Mouse (Mus musculus) stomach, embryonic 15.5 days (tissue): ENCODE results near the gene P2rx5. TPM values are rescaled to one million over a fixed set of nuclear protein-coding genes. Genes with fewer than 3 reads are reported as not detected.

Experiments used
- ATAC-seq: fragments of 200-750 bp; cut with Nextera tagmentation; 2 replicates; pipeline ENCODE4 v1.8.0; 2017; ENCODE audit warnings: low read depth, moderate number of reproducible peaks, moderate TSS enrichment; ENCODE audit not compliant: insufficient read depth, low FRiP score
- H3K27ac ChIP-seq: fragments of 300-500 bp; sonication (generic); 2 replicates; pipeline ENCODE4 v1.5.1; 2015; ENCODE audit warnings: mild to moderate bottlenecking, inconsistent platforms
- H3K27me3 ChIP-seq: fragments of 300-500 bp; sonication (generic); replicated peaks from 2 replicates; pipeline ENCODE4 v1.6.1; 2015; ENCODE audit warnings: inconsistent platforms
- H3K36me3 ChIP-seq: fragments of 300-500 bp; sonication (generic); 2 replicates; pipeline ENCODE4 v1.6.1; 2015; ENCODE audit warnings: inconsistent platforms
- H3K4me1 ChIP-seq: fragments of 300-500 bp; sonication (generic); 2 replicates; pipeline ENCODE4 v1.6.1; 2015; ENCODE audit warnings: inconsistent platforms
- H3K4me2 ChIP-seq: fragments of 300-500 bp; sonication (generic); 2 replicates; pipeline ENCODE4 v1.6.1; 2015; ENCODE audit warnings: mild to moderate bottlenecking, inconsistent platforms
- H3K4me3 ChIP-seq: fragments of 300-500 bp; sonication (generic); replicated peaks from 2 replicates; pipeline ENCODE4 v1.5.1; 2015; ENCODE audit warnings: inconsistent platforms
- H3K9ac ChIP-seq: fragments of 300-500 bp; sonication (generic); 2 replicates; pipeline ENCODE4 v1.6.1; 2015; ENCODE audit warnings: inconsistent platforms
- H3K9me3 ChIP-seq: fragments of 300-500 bp; sonication (generic); 2 replicates; pipeline ENCODE4 v1.6.1; 2016; ENCODE audit warnings: inconsistent platforms
- WGBS: fragments of 180-500 bp; shearing (Covaris S2); methylation state at CpG from one replicate; pipeline ENCODE4 v1.1.7; 2015; 5-methylcytosine and 5-hydroxymethylcytosine counted together
- polyA plus RNA-seq: library from polyadenylated mRNA; unstranded; fragments of >200 nt; fragmentation: Nextera tagmentation; extraction: Ambion mirVana; gene quantifications from 2 replicates; pipeline ENCODE4 v1.2.1, GENCODE M21; 2015

The P2rx5 gene
- polyA plus RNA-seq, result 0.14 and 0.30 TPM in 2 replicates

DNA sequence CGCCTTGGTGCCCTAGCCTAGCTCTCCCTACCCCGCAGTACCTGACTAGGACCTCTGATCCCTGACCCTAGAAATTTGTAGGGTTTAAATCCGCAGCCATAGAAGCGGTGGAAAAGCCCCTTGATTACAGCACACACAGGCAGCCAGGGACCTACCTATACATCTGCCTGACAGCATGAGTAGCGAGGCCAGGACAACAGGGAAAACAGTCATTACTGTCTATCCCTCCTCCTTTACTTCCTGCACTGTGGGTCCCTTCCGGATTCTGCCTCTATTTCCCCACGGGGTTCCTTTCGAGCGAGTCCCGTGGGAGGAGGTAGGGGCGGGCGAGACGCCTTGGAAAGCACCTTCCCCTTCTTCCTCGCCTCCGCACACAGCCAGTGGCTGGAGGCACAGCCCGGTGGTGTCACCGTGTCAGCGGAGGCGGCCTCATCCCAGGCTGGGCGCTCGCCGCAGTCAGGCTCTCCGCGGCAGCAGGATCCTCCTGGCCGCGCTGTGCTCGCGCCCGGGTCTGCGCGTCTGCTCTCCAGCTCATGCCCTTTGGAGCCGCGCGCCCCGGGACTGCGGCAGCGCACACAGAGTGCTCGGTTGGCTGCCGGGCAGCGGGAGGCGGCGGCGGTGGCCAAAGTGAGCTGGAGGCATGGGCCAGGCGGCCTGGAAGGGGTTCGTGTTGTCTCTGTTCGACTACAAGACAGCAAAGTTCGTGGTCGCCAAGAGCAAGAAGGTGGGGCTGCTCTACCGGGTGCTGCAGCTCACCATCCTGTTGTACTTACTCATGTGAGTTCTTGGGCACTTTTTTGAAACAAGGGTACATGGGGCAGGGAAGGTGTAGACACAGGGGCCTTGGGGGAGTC is at the start of gene P2rx5:
Gene P2rx5 (plus strand): TSS at position 465 of the 854 bp plus-strand sequence.
- WGBS, result 2% methylated on average over 49 of the region's 49 CpGs
- peak within 1 kb of the TSS; percentile 78 for H3K4me2 ChIP-seq
- H3K9ac ChIP-seq, result no peak within 1 kb of the TSS
- H3K27me3 ChIP-seq, result peaks cover 15% of the 10 kb centered on the region; the same call in 1 of the 2 replicates
- no peaks in the 10 kb centered on the region for H3K9me3 ChIP-seq
- ATAC-seq, result peak; percentile 67
- H3K36me3 ChIP-seq, result no peaks in the 10 kb centered on the region
- peak within 1 kb of the TSS; percentile 38 for H3K4me3 ChIP-seq
- no peaks in the 10 kb centered on the region for H3K4me1 ChIP-seq
- no peak within 1 kb of the TSS for H3K27ac ChIP-seq

DNA sequence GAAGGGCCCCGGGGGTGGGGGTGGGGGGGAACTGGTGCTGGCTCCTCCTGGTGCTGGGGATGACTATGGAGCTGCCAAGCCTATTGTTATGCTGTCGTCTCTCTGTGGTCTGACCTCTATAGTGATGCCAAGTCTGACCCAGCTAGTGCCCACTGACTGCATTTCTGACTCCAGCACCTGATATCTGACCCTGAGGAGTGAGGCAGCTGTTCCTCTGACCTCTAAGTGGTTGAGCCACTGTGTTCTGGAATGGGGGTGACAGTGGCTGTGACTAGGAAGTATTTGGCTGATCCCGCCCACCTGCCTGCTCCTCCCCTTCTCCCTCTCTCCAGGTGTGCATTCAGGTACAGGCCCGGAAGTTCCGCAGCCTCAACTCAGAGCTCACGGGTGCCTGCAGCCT is 48.8 kb upstream of the P2rx5 start:
- H3K4me2 ChIP-seq, result no peak overlapping the region
- no peak overlapping the region for H3K27ac ChIP-seq
- no peak overlapping the region for H3K4me3 ChIP-seq
- no peaks in the 10 kb centered on the region for H3K36me3 ChIP-seq
- ATAC-seq, result no peak
- no peaks in the 10 kb centered on the region for H3K9me3 ChIP-seq
- no peak overlapping the region for H3K9ac ChIP-seq
- no peaks in the 10 kb centered on the region for H3K4me1 ChIP-seq
- H3K27me3 ChIP-seq, result no peaks in the 10 kb centered on the region
- 62% methylated on average over 6 of the region's 6 CpGs for WGBS

DNA sequence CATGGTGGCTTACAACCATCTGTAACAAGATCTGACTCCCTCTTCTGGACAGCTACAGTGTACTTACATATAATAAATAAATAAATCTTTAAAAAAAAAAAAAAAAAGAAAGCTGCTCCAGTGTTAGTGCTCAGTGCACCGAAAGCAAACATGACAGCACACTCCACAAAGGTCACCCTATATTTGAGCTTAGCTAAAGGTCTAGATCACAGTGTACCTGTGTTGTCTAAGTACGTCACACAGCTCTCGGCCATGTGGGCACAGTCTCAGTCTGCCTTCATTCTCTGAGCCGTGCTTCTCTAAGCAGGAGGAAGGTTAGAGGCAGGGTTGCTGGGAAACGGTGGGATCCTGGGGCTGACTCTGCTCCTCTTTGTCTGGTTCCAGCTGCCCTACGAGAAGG is 33.7 kb upstream of the P2rx5 start:
- no peaks in the 10 kb centered on the region for H3K9me3 ChIP-seq
- ATAC-seq, result no peak
- no peaks in the 10 kb centered on the region for H3K4me1 ChIP-seq
- H3K27ac ChIP-seq, result no peak overlapping the region
- no peaks in the 10 kb centered on the region for H3K36me3 ChIP-seq
- WGBS, result 88% methylated on average over 6 of the region's 6 CpGs
- no peaks in the 10 kb centered on the region for H3K27me3 ChIP-seq
- H3K4me3 ChIP-seq, result no peak overlapping the region
- no peak overlapping the region for H3K4me2 ChIP-seq
- H3K9ac ChIP-seq, result no peak overlapping the region

DNA sequence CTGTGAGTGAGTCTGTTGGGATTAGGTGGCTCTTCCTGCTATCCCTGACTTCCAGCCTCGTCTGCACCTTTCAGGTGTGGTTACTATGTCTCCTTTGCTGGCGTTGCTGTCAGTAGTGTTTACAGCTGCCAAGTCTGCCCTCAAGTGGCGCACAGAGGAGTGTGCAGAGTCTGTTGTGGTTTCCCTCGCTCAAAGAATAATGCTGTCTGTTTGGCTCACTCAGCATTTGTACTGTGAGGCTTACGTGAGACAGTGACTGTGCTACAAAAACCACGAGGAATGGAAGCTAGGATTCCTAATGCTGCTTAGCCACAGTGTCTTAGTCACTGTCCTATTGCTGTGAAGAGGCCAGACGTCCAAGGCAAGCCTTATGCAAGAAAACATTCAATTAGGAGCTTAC is 29.2 kb upstream of the P2rx5 start:
- Histone ChIP-seq H3K4me1 (peaks cover 7% of the 10 kb centered on the region; the same call in 1 of the 2 replicates), H3K4me2 (no peak overlapping the region), H3K9me3 (no peaks in the 10 kb centered on the region), H3K36me3 (0 out of 2 replicates have a peak, but pooled peaks cover 3% of the 10 kb centered on the region), H3K27me3 (no peaks in the 10 kb centered on the region), H3K4me3 (no peak overlapping the region), H3K9ac (no peak overlapping the region), H3K27ac (no peak overlapping the region)
- no peak for ATAC-seq
- WGBS, result 61% methylated on average over 7 of the region's 7 CpGs

DNA sequence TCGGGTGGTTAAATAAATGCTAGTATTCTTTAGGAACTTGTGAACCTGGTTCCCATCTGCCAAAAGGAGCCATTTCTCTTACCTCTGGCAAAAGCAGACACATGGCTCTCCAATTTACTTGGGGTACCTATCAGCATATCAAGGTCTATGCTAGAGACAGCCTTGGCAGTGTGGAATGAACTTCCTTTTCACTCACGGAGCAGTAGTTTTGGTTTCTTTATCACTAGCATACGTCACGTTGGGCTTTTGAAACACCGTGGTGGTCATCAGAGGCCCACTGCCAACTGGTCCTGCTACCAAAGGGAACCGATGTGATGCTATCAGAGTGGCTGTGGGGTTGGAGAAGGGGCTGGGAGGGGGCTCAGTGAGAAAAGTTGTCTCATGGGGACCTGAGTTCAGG is 27.2 kb upstream of the P2rx5 start:
- Histone ChIP-seq H3K9me3 (no peaks in the 10 kb centered on the region), H3K9ac (no peak overlapping the region), H3K4me3 (no peak overlapping the region), H3K4me2 (no peak overlapping the region), H3K36me3 (0 out of 2 replicates have a peak, but pooled peaks cover 3% of the 10 kb centered on the region), H3K4me1 (peaks cover 18% of the 10 kb centered on the region; the same call in 1 of the 2 replicates), H3K27me3 (no peaks in the 10 kb centered on the region), H3K27ac (no peak overlapping the region)
- ATAC-seq, result no peak
- 91% methylated on average over 6 of the region's 6 CpGs for WGBS

DNA sequence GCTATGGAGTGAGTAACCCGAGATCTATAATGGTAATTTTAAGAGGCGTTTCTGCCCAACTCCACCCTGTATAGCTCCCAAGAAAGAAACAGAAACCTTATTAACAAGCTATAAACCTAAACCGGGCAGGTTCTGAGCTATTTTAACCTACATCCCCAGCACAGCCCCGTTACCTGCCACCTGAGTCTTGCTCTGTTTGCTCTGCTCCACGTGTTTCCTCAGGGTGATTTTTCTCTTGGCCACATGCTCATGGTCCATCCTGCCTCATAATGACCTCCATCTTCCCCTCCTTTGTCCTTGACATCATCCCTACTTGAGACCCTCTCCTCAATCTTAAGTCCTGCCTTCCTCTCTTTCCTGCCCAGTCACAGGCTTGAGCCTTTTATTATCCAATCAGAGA is 26.0 kb upstream of the P2rx5 start:
- H3K36me3 ChIP-seq, result 0 out of 2 replicates have a peak, but pooled peaks cover 3% of the 10 kb centered on the region
- no peak overlapping the region for H3K9ac ChIP-seq
- no peaks in the 10 kb centered on the region for H3K27me3 ChIP-seq
- H3K4me3 ChIP-seq, result no peak overlapping the region
- no peak overlapping the region for H3K27ac ChIP-seq
- WGBS, result 84% methylated on average over 5 of the region's 5 CpGs
- ATAC-seq, result no peak
- H3K4me1 ChIP-seq, result peaks cover 18% of the 10 kb centered on the region; the same call in 1 of the 2 replicates
- no peaks in the 10 kb centered on the region for H3K9me3 ChIP-seq
- peak overlapping the region; percentile 17; the same call in 1 of the 2 replicates for H3K4me2 ChIP-seq

DNA sequence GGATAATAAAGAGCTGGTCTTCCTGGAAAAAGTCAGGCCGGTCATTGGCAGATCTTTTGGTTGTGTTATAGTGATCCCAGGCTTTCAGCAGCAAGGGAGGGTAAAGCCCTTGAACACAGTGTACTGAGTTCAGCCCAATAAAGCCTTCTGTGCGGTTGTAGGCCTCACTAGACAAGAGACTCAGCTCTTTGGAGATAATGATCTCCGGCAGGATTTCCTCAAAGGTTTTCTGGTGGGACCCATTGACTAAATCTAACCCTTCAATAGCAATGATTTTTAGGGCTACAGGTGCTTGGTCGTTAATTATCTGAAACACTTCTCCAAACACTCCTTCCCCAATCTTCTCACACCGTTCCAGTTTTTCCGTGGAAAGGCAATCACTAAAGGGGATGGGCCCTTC is 23.6 kb upstream of the P2rx5 start:
- Histone ChIP-seq H3K4me1 (peaks cover 18% of the 10 kb centered on the region; the same call in 1 of the 2 replicates), H3K4me3 (peak overlapping the region; percentile 89), H3K36me3 (0 out of 2 replicates have a peak, but pooled peaks cover 3% of the 10 kb centered on the region), H3K9ac (peak overlapping the region; percentile 67; the same call in 1 of the 2 replicates), H3K27me3 (no peaks in the 10 kb centered on the region), H3K27ac (no peak overlapping the region), H3K9me3 (no peaks in the 10 kb centered on the region), H3K4me2 (peak overlapping the region; percentile 68)
- ATAC-seq, result no peak
- WGBS, result 61% methylated on average over 6 of the region's 6 CpGs

DNA sequence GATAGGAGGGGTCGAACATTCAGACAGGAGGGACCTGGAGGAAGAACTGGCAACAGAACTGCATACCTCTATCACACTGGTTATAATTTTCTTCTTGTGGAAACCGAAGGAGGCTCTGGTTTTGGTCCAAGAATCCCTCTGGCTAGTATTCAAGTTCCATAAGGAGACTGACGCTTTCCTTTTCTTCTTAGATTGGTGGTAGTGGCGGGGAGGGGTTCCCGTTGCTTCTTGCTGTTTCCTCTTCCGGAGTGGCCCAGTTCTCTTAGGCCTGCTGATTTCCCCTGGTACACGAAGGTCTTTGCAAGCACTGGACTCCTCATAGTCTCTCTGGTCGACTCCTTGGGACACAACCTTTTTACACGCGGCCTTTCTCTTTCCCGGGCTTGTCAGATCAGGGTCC is 23.1 kb upstream of the P2rx5 start:
- Histone ChIP-seq H3K4me1 (peaks cover 18% of the 10 kb centered on the region; the same call in 1 of the 2 replicates), H3K9ac (peak overlapping the region; percentile 67; the same call in 1 of the 2 replicates), H3K36me3 (0 out of 2 replicates have a peak, but pooled peaks cover 3% of the 10 kb centered on the region), H3K4me3 (peak overlapping the region; percentile 89), H3K9me3 (no peaks in the 10 kb centered on the region), H3K27me3 (no peaks in the 10 kb centered on the region), H3K4me2 (peak overlapping the region; percentile 68), H3K27ac (no peak overlapping the region)
- 18% methylated on average over 11 of the region's 11 CpGs for WGBS
- no peak for ATAC-seq

DNA sequence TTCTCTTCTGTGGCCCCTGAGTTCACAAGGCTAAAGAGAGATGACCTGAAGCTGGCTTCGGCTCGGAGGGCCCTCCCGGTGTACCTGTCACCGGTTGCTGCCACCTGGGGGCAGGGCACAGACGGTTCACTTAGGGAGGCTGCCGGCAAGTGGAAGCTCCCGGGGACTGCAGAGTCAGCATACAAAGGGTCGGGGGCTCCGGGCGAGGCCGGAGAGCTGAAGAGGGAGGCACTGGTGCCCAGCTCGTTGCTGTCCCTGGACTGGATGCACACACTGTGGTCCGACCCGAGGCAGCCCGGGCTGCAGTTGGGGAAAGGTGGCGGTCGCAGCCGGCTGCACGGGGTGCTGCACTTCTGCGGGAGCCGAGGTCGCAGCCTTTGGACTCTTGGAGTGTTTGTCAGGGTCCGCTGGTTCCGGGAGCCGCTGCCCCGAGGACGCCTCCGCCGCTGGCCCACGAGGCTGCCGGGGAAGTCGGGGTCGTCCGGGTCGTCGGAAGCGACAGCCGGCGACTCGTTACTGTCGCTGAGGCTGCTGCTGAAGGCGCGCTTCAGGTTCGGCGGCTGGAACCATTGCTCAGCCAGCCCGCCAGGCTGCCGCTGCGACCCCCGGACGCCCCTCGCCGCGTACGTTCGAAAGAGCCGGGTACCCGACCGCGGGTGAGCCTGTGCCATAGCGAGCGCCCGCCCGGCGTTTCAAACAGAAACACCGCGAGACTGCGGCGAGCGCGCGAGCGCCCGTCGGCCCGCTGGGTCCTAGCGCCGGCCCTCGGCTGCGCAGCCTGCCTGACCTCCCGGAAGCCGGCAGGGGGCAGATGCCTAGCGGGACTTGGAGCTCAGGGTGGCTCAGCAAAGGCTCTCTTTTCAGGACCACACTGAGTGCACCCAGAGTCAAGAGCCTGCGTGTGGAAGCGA is 22.4 kb upstream of the P2rx5 start, which contains the start of gene Haspin:
Gene Haspin (minus strand): TSS at position 704 of the 911 bp plus-strand sequence.
- Histone ChIP-seq H3K9ac (peak within 1 kb of the TSS; percentile 67), H3K36me3 (0 out of 2 replicates have a peak, but pooled peaks cover 3% of the 10 kb centered on the region), H3K9me3 (no peaks in the 10 kb centered on the region), H3K27me3 (no peaks in the 10 kb centered on the region), H3K4me1 (peaks cover 18% of the 10 kb centered on the region; the same call in 1 of the 2 replicates), H3K4me2 (peak within 1 kb of the TSS; percentile 68), H3K27ac (no peak within 1 kb of the TSS), H3K4me3 (peak within 1 kb of the TSS; percentile 89)
- under 1% methylated on average over 79 of the region's 84 CpGs for WGBS
- ATAC-seq, result peak; percentile 95

DNA sequence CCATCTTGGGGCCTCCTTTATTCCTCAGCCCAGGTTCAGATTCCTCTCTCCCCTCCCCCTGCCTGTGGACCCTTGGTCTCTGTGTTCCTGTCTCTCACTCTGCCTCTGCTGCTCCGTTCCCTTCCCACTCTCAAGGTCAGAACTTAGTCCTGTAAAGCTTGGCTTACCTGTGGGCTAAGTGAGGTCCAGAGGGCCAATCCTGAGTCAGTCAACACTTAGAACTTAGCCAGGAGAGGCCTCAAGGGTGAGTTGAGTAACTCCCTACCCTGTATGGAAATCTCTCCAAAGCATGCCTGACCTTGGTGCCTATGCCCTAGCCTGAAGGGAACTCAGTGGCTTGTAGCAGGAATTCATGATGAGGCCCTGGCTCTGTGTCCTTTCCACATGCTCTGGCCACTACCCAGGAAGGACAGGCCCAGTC is 15.9 kb upstream of the P2rx5 start:
- no peak for ATAC-seq
- Histone ChIP-seq H3K36me3 (no peaks in the 10 kb centered on the region), H3K27me3 (no peaks in the 10 kb centered on the region), H3K27ac (no peak overlapping the region), H3K9me3 (no peaks in the 10 kb centered on the region), H3K4me1 (no peaks in the 10 kb centered on the region), H3K4me3 (no peak overlapping the region), H3K9ac (no peak overlapping the region), H3K4me2 (no peak overlapping the region)
- 58% methylated on average over 1 of the region's 1 CpGs for WGBS
